Mouse (Mus musculus): ENCODE measurements around the gene Klk12. TPM values are rescaled to one million over a fixed set of nuclear protein-coding genes. Genes with fewer than 3 reads are reported as not detected.

Gene Klk12
- total RNA-seq, 2 experiments from 2014 or later = not detected

DNA sequence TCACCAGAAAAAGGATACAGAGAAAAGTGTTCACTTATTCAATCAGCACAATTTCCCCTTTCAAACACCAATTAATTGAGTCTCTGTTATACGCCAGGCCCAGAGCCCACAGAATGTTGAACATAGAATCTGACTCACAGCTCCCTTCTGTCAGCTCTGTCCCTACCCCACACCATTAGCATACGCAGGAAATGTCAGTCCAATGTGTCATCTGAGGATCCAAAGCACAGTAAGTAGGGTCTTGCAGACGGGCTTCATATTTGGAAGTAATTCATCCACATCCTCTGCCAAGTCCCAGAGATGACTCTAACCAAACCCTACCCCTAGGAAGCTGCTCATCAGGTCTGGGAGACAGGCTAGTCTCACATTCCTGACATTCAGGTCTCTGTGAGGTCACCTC lies 19.4 kb downstream of the Klk12 start:
- intact Hi-C loops (cut with DNase I) = loop anchor here (10.0 kb wide), 1 partner anchor 87 kb away; no protein-coding TSS in a partner anchor
- no peak for DNase-seq (ENCODE audit: low spot score in 2 of 2)

DNA sequence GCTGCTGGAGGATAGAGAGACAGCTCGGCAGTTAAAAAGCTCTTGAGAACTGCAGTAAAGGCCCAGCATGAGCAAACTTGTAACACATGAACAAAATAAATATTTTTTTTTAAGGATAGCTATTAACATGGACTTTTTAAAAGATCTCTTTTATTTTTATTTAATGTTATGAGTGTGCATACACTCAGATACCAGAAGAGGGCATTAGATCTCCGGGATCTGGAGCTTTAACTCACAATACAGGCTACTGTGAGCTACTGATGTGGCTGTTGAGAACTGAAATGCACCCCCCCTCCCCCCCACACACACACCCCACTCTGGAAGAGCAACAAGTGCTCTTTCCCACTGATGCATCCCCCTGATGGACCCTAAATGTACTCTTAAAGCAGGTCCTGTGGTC lies 20.6 kb downstream of the Klk12 start:
- no peak for DNase-seq (ENCODE audit: low spot score in 2 of 2)
- intact Hi-C loops (cut with DNase I) = loop anchor here (10.0 kb wide), 1 partner anchor 86 kb away; no protein-coding TSS in a partner anchor

DNA sequence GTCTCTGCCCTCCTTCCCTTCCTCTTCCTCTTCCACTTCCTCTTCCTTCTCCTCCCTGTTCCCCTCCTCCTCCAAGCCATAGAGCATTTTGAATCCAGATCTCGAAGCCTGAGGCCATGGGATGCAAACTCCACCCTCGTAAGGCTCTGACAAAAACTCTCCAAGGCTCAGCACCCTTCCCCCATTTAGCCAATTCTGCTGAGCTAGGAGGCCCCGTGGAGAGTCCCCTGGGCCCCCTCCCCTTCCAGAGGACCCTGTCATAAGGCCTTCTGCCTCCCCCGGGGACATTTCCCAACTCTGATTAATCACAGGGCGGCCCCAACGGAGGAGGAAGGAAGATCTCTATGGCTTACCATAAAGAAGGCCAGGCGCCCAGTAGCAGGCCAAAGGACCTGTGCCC lies 22.9 kb downstream of the Klk12 start, which contains the start of gene Klk9:
Gene Klk9, plus strand, starts transcription at position 301 of the 400 bp plus-strand sequence.
- no peak for DNase-seq (ENCODE audit: low spot score in 2 of 2)
- intact Hi-C loops (cut with DNase I) = no loop called here

DNA sequence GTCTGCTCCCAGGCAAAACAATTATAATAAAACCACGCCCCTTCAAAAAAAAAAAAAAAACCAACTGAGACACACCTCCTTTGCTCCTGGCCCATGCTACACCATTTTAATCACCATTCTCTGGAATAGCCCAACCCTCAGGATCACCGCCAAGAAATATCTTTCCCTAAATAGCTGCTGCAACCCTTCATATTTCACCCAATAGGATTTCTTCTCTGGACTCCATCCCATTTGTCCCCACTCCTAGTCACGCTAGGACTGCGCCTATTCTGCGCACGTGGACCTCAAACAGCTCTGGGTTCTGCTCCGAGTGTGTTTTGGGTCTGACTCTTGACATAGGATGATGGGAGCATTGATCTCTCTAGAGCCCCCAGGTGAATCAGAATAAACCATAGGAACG lies 27.7 kb downstream of the Klk12 start:
- no peak for DNase-seq (ENCODE audit: low spot score in 2 of 2)
- intact Hi-C loops (cut with DNase I) = no loop called here

DNA sequence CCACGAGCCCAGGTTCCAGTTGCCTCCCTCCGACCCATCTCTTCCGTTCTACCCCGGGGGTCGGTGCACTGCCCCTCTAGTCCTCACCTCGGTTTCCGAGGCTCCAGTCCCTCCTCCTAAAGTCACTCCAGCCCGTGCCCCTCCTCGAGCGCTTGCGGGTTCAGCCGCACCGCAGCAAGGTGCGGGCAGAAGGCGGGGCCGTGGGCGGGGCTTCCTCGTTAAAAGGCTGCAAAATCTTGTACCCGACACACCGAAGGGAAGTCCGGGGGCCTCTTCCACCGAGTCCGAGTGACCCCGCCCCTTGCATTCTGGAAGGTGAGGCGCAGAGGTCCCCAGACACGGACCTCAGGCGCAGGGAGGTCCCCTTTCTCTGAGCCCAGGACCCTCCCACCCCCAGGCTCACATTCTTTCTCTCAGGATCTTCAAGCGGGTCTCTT lies 28.7 kb downstream of the Klk12 start, which contains the start of gene Klk8:
Gene Klk8, plus strand, starts transcription at position 245 of the 437 bp plus-strand sequence.
- intact Hi-C loops (cut with DNase I) = no loop called here
- DNase-seq (ENCODE audit: low spot score in 2 of 2) = no peak

DNA sequence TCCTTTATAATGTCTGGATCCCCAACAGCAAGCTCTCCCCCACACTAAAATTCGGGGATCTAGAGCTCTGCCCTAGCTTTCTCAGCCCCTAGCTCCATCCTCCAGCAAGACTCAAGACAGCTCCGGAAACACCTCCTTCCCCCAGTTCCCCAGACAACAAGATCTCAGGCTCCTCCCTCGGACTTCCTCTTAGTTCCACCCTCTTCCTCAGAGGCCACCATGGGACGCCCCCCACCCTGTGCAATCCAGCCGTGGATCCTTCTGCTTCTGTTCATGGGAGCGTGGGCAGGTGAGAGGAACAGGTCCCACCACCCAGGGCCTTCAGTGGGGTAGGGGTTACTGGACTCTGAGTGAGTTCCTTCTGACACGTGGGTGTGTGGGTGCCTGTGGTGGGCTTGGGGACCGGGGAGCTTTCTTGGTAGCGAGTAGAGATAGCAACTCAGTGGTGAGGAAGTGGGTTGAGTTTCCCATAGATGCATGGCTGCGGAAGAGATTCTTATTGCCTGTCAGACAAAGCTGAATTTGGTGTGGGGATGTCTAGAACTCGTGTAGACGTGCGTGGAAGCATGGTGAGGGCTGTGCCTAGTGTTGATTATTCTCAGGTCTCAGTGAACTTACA lies 29.3 kb downstream of the Klk12 start:
- no peak for DNase-seq (ENCODE audit: low spot score in 2 of 2)
- intact Hi-C loops (cut with DNase I) = no loop called here

DNA sequence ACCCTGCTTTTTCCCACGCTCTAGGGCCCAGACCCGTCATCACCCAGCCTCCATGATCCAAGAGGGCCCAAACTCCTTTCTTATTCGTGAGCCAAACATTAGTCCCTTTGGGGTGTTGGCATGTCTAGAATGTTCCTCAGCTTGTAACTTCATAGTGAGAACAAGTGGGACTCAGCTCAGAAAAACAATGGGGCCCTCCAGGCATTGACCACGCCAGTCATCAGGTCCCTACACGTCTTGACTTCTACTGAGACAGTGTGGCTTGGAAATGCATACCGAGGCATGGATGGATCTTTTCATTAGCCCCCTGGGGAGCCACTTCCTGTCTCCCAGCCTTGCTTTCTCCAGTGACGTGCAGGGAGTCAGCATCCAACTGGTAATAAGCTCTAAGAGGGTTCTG lies 31.2 kb downstream of the Klk12 start:
- intact Hi-C loops (cut with DNase I) = no loop called here
- DNase-seq (ENCODE audit: low spot score in 2 of 2) = no peak

DNA sequence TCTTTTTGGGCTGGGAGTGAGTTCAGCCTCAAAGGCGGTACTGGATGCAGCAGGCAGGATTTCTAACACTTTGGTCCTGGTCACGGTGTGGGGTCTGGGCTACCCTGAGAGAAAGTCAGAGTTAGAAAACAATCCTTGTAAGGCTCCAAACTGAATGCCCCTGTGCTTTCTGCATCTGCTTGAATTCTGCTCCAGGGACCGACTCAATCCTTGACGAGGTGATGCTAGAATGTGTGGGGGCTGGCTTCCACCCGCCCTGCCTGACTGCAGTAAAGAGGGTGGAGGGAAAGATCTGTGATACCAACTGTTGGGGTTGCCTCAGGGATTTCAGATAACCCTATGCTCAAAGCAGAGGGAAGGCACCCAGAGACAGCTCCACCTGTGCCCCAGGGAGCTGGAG lies 42.3 kb downstream of the Klk12 start, which contains the start of gene Klk7:
Gene Klk7, plus strand, starts transcription at position 301 of the 400 bp plus-strand sequence.
- intact Hi-C loops (cut with DNase I) = no loop called here
- DNase-seq (ENCODE audit: low spot score in 2 of 2) = no peak

DNA sequence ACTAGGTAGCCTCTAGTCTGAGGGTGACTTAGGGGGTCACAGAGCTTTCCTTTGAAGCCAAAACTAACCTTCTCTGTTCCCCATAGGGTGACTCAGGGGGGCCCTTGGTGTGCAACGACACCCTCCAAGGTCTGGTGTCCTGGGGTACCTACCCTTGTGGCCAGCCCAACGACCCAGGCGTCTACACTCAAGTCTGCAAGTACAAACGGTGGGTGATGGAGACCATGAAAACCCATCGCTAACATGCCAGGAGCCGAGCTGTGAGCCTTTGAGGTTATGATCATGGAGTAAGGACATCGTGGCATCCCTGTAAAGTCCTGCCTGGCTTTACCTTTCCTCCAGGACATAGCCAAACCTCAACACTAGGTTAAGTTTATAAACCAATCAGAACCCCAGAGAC lies 46.5 kb downstream of the Klk12 start:
- no peak for DNase-seq (ENCODE audit: low spot score in 2 of 2)
- intact Hi-C loops (cut with DNase I) = no loop called here

DNA sequence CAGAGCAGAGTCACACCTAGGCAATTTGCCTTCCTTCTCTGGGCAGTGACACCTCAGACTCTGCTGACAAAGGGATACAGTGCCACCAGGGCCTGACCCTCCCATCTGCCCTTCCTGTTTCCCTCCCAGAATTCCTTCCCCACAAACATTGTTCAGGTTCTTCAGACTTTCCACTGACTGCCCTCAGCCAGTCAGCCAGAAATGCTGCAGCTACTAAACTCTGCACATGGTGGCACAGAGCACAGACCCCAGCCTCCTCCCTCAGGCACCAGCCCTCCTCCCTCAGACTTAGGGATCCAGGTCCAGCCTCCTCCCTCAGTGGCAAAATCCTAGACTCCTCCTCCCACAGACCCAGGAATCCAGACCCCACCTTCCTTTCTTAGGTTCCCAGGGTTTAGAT lies 48.0 kb downstream of the Klk12 start:
- DNase-seq (ENCODE audit: low spot score in 2 of 2) = no peak
- intact Hi-C loops (cut with DNase I) = no loop called here

DNA sequence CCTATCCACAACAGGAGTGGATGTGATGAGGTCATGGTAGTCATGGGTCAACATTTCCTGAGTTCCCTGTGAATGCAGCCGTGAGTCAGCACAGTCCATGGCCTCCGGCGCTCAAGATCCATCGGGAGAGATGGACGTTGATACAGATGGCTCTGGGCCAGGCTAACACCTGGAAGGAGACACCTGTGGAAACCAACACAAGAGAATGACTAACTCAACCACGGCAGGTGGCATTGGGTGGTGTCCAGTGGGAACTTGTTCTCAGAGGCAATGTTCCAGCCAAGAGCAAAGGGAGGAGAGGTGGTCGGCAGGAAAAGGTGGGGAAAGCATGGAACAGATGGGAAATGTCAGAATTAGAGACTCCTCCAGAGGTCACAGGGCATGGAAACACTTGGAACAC lies 52.9 kb downstream of the Klk12 start:
- intact Hi-C loops (cut with DNase I) = no loop called here
- no peak for DNase-seq (ENCODE audit: low spot score in 2 of 2)

Other genes with a start within 250 kb of the Klk12 start
- 1 to 10 TPM; 3.1 to 3.8 TPM for gene Cd33, start 224.5 kb upstream of the Klk12 start, total RNA-seq (2021)
- gene Zfp658, start 206.6 kb upstream of the Klk12 start, total RNA-seq (2021) = 1 to 10 TPM; 4.0 to 4.6 TPM
- gene Zfp719, start 189.3 kb upstream of the Klk12 start, total RNA-seq (2021) = 10 to 100 TPM; 18.7 to 19.1 TPM
- under 1 TPM in 1 of 2 experiments, not detected in 1; 0.43 TPM for gene Zfp819, start 161.7 kb upstream of the Klk12 start, total RNA-seq (2021)
- gene Ceacam18, start 134.2 kb upstream of the Klk12 start, total RNA-seq (2021) = not detected
- gene Siglece, start 108.7 kb upstream of the Klk12 start, total RNA-seq (2021) = 1 to 10 TPM in 1 of 2 experiments, under 1 TPM in 1; 1.00 to 1.4 TPM
- 1 to 10 TPM; 8.3 to 8.7 TPM for gene Ctu1, start 96.9 kb upstream of the Klk12 start, total RNA-seq (2021)
- gene Klk14, start 78.5 kb upstream of the Klk12 start, total RNA-seq (2021) = not detected
- not detected for gene Klk13, start 56.3 kb upstream of the Klk12 start, total RNA-seq (2021)
- gene Klk11, start 5.7 kb downstream of the Klk12 start, total RNA-seq (2021) = not detected
- not detected for gene Klk10, start 12.1 kb downstream of the Klk12 start, total RNA-seq (2021)
- gene Klk9, start 23.0 kb downstream of the Klk12 start, total RNA-seq (2021) = not detected
- 1 to 10 TPM; 1.3 to 3.6 TPM for gene Klk8, start 28.7 kb downstream of the Klk12 start, total RNA-seq (2021)
- gene Klk7, start 42.4 kb downstream of the Klk12 start, total RNA-seq (2021) = not detected
- gene Klk6, start 55.6 kb downstream of the Klk12 start, total RNA-seq (2021) = 1 to 10 TPM; 1.0 to 1.8 TPM
- not detected for gene Klk5, start 73.1 kb downstream of the Klk12 start, total RNA-seq (2021)
- gene Klk4, start 112.3 kb downstream of the Klk12 start, total RNA-seq (2021) = not detected
- gene Klk15, start 164.8 kb downstream of the Klk12 start, total RNA-seq (2021) = not detected
- not detected for gene Klk1b8, start 181.8 kb downstream of the Klk12 start, total RNA-seq (2021)
- not detected for gene Klk1b1, start 197.9 kb downstream of the Klk12 start, total RNA-seq (2021)
- gene Klk1b9, start 207.2 kb downstream of the Klk12 start, total RNA-seq (2021) = not detected
- gene Klk1b11, start 227.0 kb downstream of the Klk12 start, total RNA-seq (2021) = not detected
- not detected for gene Klk1b26, start 243.3 kb downstream of the Klk12 start, total RNA-seq (2021)